Mouse (Mus musculus) kidney, adult 11 months (tissue): ENCODE data around the gene Ncam1.

Source experiments
- DNase-seq: peaks from one replicate; pipeline ENCODE4 v3.0.0; 2022

Ncam1 gene

DNA sequence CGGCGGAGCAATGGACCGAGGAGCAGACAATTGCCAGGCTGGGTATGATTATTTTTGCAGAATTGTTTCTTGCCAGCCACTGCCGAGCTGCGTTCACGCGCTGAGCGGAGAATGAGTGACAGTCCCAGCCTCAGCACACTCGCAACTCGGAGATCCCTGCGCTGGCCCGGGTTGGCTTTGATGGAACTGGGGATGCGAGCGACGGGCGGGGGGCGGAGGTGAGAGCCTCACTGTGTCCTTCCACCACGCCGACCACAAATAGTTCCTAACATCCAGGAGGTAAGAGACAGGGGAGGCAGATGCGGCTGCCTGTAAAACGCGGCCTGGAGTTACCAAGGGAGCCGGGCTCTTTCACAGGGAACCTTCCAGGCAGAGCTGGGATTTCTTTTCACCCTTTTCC lies at the start of gene Ncam1:
Gene Ncam1 (minus strand): TSS at position 120 of the 400 bp plus-strand sequence.
- peak; percentile 70 for DNase-seq

DNA sequence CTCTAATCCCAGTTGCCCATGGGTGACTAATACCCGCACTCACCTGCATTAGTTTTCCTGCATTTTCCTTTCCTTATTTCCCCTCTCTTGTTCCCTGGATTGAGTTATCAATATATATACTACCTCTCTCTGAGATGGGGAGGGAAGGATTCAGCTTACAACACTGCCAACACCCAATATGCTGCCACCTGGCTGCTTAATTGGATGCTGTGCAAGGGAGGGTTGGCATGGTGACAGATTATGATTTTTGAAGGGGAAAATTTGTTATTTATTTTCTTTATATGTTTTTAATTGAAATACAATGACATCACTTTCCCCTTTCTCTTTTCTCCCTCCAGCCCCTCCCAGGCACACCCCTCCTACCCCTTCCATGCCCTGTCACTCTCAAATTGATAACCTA lies 35.3 kb upstream of the Ncam1 start:
- no peak for DNase-seq

DNA sequence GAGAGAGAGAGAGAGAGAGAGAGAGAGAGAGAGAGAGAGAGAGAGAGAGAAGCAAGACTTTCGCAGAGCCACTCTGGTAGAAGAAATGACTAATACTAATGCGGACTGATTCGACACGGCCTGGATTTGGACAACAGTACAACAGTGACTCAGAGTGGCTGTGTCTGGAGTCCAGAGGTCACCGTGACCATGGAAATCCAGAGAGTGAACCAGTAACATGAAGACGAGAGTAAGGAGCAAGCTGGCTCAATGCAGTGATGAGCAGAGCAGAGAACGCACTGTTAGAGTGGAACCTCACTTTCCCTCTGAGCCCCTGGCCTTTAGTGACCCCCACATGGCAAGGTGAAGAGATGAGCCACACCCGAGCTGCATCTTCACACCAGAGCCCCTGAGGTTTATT lies 28.9 kb upstream of the Ncam1 start:
- no peak for DNase-seq

DNA sequence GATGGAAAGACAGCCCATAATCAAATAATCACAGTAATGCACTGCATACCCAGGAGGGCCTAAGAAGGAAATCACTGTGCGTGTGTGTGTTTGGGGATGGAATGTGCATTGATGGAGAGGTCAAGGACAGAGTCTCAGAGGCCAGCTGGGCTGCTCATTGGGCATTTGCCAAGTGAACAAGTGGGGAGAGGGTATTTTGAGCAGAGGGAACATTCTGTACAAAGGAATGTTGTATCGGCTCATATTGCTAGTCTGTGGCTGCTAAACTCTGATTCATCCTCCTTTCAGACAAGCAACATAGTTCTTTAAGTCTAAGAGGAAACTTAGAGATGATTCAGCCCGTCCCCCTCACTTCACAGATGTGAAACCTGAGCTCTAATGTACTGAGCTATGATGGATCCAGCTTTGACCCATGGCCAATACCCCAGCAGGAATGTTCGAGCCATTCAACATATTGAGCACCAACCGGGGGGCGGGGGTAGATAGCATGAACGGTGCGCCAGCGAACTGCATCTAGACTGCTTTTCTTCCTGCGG lies 17.5 kb upstream of the Ncam1 start:
- DNase-seq, result no peak

DNA sequence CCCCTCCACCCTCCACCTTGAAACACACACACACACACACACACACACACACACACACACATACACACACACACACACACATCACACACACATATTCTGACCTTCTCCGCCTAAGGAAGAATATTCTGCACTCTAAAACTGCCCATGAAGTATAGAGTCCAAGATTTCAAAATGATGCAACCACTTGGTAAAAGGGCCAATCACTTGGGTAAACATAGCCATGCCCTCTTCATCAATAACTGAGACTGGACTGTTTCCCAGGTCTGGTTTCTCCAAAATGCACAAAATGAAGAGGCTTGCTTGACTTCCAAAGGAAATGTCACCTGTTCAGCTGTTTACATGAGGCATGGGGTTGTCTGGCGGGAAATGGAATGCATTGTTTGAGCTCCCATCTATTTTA lies 15.7 kb upstream of the Ncam1 start:
- DNase-seq, result no peak

DNA sequence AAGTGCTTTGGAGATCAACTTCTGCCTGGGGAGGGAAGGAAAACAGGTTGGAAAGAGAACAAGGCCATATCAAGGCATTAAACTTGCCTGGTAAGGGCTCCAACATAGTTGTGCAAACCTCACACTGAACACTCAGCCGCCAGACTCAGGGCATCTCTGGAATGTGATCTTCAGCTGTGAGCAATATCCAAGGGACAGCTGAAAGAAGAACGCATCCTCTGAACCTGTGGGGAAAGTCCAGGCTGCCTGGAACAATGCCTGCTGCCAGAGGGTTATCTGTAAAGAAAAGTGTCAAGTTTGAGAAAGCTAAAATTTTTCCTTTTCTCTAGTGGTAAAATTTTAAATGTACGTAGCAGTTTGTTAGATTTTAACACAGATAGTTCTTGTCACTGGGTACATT lies 4.5 kb upstream of the Ncam1 start:
- DNase-seq, result peak; percentile 13

DNA sequence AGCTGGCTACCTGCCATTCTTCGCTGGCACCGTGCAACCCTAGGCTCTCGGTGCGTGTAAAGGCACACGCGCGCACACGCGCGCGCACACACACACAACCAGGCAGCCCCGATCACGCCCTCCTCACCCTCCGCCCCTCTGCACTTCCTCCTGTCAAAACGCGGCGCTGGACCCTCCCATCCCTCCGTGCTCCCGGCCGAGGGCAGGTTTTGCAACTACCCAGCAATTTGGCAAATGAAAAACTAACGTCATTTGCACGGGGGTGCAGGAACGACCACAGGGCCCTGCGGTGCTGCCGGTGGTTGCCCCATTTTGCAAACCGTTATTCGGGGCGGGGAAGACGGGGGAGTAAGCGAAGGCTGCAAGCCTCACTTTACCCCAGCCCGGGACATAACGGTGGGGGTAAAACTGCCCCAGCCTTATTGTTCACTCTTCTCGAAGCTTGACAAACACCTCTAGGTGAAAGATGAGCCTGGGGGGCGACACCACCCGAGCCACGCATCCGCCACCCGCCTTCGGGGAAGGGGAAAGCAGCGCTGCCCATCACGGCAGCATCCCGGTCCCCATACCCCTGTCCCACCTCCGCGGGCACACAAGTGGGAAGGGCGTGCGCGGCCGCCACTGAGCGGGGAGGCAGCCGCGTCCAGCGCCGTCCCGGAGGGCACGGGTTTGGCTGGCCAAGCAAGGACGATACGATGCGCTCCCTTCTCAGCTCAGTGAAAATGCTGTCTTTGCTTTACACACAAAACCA lies 729 bp downstream of the Ncam1 start:
- DNase-seq, result peak; percentile 14

DNA sequence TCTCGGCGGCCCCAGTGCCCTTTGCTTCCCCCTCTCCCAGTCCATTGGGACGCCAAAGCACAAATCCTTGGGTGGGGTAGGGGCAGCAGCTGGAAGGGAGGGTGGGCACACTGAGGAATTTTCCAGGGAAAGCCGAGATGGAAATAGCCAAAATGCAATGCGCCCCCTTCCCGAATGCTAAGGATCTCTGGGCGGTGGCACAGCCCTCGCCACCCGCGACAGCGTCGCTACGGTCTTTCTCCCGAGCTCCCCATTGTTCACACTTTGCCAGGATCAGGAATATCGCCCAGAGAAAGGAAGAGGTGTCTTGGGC lies 1.3 kb downstream of the Ncam1 start:
- DNase-seq, result no peak

DNA sequence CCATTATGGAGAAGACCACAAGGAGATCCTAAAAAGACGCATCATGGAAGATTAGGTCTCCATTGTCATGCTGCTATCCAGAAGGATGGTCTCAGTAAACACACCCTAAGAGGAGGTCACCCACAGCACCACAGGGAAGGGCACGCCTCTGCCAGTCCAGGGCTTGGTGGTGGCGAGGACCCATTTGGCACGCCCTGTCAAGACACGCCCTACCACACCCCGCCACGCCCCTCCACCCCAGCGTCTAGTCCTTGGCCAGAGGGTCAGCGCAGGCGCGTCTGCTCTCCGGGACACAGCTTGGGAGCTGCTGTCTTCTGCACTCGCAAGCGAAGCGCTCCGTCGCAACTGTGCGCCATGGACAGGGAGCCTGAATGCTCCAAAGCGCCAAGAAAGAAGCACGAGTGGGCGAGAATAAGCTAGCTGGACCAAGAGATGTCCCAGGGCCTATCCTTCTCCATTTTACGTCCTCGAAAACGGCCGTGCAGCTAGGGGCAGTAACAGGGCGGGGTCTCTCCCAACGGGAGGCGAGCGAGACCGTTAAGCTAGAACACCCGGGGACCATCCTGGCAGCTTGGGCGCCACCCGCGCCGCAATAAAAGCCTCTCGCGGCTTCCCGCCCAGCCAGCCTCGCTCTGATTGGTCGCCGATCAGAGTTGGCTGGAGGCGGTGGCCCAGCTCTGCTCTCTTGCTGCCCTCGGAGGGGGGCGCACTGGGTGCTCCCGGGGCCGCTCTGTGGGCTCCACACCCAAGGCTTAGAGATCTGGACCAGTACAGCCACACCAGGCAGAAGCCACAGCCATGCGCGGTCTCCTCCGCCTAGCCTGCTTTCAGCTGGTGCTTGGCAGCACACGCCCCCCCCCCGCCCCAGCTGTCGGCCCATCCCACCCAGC lies 1.9 kb downstream of the Ncam1 start:
- peak; percentile 14 for DNase-seq

DNA sequence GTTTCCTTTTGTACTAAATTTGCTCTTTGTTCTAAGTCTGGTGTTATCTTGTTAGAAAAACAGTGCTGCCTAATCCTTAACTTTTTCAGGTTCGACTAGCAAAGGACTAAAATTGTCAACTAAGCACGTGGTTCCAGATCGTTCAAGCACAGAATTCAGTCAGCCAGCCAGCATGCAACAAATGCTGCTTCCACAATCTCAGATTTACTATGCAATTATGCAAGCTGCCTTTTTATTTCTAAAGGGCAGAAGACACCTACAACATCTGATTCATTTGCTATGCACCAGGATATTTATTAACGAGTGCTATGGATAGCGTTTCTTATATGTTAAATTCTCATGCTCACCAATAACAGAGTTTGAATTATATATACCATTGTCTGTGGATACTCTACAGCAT lies 2.8 kb downstream of the Ncam1 start:
- no peak for DNase-seq

DNA sequence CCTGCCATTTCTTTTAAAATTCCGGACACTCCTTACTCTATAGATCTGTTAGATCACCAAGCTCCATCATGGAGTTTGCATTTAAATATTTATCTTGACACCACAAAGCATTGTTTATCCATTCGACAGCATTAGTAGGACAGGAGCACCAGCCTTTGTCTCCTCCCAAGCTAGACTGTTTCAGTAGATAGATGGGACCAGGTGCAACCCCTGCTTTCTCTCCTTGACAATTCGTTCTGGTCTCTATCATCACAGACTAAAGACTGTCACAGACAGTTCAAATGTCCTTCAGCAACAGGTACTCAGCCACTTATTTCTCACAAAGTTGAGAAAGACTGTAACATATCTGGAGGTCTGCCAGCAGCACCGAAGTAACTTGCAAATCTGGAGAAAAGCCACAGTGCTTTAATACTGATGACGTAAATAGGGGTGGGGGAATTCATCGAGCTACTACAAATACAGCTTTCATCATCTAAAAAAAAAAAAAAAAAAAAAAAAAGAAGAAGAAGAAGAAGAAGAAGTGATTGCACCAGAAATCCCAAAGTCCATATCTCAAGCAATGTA lies 4.7 kb downstream of the Ncam1 start:
- no peak for DNase-seq

DNA sequence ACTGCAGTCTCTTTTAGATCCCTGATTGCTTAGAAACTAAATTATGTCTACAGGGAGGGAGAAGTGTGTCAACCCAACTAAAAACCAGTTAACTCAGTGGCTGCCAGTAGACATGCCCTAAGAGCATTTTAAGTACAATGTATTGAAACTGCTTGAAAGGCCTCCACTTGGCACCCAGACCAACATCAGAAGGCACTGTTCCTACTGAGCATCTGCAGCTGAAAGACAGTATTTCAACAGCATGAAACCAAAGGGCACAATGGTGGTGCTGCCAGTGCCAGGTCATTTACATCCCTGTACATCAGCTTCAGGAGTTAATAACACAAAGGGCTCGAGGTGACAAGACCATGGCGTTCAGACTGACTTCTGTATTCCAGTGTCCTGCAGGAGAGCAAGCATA lies 5.5 kb downstream of the Ncam1 start:
- DNase-seq, result no peak

DNA sequence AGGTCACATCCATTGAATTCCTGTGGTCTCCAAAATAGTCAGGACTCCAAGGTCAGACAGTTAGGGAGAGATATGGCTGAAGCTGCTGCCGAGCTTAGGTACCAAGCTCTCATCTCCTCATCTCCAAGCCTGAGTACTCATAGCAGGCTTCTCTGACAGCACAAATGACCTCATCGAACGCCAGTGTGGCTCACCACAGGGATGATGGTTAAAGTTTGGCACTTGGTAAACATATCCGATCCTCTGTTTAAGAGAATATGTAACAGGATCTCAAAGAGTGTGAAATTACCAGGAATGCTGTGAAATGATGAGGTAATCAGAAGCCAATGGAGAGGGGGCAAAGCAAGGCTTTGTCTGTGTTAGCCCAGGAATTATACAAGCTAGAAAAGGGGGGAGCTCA lies 6.1 kb downstream of the Ncam1 start:
- DNase-seq, result no peak

DNA sequence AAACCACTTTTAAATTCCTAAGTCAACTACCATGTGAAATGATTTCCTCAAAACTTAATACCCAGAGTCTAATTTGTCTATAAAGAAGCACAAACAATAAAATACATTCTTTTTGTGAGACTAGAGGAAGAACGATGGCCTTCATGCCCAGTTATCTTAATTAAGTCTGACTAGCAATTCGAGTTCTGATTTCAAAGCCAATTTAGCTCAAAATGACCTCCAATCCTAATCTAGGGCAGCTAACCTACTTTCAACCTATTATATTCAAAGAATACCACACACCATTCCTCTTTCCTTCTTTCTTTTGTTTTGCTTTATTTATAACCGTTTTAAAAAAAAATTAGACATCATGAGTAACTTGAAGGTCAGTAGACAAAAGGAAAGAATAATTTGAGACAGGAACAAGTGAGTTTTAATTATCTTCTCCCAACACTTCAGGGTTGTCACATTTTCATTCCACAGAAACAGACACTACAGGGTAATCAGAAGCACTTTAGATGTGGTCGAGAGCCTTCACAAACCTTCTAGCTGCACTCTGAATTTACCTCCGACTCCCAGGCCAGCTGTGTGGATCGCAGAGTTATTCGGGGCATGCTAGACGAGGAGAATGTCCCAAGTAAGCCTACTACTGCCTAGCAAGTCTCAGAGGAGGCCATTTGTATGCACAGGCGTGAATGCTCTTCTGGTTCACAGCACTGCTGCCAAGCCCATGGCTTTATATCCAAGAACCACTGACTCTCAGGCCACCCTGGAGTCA lies 17.5 kb downstream of the Ncam1 start:
- no peak for DNase-seq

DNA sequence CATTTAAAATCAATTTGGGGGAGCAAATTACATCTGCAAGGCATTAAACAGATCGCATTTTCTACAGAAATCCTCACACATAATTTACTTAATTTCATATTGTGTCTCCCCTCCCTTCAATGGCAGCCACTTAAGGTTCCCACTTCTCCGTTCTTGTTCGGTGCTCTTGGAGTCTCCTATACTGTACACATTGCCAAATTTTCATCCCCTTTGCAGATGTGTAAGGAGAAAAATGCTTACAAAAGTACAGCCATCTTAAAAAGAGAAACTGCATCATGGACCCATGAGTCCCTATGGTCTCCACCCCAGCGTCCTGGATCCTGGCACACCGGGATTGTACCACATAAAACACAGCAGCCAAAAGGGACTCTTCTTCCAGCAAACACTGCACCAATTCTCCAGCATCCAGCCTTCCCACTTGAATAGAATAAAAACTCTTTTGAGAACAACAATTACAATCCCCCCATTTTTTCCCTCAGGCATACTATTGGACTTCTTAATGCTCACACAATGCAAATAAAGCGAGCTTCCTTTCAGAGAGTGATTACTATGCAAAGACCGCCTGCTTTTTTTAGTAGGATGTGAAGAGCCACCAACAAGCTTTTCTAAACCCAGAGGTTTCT lies 21.6 kb downstream of the Ncam1 start:
- DNase-seq, result no peak

DNA sequence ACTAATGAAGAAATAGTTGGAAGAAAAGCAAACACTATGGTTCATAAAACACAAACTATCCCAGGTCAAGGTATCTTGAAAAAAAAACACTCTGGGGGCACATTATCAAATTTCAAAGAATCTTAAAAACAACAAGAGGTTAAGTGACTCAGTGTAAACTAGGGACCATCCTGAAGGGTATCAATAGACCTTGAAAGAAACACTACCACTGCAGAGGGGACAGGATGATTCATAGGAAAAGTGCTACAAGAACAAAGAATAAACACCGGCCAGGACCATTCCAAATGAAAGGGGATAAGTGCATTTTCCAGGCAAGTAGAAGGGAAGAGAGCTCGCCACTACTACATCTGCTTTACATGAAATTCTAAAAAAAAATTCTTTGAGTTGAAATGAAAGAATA lies 32.1 kb downstream of the Ncam1 start:
- DNase-seq, result no peak

DNA sequence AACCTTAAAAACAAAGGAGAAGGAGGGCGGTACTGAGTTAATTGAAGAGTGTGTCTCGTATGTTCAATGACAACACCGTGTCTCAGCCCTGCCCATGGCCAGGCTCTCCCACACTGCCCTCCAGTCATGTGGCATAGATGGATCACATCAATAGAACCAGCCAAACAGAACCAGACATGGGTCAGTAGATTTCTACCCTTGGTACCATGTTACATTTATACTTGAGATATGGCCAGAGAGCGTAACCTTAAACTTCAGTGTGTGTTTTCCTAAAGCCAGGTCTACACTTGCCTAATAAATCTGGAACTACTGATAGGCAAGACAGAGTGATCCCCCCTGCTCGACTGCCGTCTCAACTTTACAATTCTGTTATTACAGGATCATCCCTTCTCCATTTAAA lies 38.2 kb downstream of the Ncam1 start:
- no peak for DNase-seq

DNA sequence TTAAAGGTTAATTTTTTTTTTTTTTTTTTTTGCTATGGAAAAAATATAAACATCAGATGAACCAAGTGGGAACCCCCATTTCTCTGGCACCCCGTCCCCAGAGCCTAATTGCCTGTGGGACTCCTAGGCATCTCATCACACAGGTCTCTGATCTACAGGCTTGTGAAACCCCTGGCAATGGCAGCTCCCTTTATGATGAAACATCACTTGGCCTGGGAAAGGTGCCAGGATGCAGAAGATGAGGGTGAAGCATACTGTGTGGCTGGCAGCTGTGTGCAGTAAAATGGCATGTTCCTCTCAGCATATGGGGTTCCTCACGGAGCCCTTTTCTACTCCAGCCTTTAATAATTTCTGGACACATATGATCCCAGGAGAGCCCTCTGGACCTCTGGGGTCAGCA lies 40.3 kb downstream of the Ncam1 start:
- DNase-seq, result no peak

DNA sequence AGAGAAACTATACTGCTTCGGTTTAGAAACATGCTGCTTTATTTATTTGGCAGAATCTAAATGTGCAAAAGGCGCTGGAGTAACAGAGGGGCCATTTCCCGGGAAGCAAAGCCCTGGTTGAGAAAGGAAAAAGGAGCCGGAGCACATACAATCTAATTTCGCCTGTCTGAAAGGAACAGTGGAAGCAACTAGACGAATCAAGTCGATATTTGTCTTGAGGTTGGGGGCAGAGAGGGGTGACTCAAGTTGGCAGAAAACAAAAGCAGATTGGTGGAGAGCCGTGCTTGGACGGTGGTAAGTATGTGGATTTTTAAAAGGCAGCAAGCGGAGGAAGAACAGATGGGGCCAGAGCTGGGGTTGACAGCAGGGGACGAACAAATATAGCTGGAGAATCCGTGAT lies 40.7 kb downstream of the Ncam1 start:
- no peak for DNase-seq

DNA sequence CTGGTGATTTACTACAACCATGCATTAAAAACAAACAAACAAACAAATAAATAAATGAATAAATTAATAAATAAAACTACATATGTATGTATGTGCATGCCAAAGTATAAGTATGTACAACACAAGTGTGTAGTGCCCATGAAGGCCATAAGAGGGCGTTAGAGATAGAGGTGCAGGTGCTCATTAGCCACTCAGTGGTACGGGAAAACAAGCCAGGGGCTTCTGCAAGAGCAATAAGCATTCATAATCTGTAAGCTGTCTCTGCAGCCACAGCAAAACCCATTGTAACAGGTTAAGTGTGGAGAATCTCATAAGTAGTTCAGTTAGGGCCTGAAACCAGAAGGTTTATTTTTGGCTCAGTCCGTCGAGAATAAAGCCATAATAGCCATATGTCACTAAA lies 41.1 kb downstream of the Ncam1 start:
- no peak for DNase-seq

DNA sequence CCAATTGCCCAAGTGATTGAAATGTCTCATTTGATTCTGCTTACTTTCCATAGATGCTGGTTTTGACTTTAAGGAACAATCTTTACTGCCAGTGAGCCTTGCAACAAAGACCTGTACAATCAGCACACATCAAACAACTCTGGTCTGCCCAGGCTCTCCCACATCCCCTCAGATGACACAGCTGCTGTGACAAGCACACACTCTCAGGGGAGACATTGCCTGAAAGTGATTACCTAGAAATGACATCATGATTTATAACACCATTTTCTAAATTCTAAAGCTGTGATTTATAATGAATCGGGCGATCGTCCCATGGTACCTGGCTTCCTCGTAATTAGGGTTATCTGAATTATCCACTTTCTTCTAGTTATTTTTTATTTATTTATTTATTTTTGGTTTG lies 42.0 kb downstream of the Ncam1 start:
- DNase-seq, result no peak

DNA sequence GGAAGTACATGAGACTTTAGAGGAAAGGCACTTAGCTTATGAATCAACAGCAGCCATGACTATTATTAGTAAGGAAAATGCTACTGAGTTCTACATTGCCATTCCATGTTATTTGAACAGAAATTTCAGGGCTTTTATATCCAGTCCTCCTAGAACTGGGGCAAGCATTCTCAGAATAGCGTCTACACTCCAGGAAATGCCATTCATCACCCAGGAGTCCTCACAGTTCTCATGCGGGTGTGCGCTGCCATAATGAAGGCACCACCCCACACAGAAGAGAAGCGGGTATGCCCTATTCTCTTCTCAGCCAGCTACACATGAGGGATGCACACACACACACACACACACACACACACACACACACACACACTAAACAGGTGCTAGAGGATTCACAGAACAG lies 43.5 kb downstream of the Ncam1 start:
- no peak for DNase-seq

DNA sequence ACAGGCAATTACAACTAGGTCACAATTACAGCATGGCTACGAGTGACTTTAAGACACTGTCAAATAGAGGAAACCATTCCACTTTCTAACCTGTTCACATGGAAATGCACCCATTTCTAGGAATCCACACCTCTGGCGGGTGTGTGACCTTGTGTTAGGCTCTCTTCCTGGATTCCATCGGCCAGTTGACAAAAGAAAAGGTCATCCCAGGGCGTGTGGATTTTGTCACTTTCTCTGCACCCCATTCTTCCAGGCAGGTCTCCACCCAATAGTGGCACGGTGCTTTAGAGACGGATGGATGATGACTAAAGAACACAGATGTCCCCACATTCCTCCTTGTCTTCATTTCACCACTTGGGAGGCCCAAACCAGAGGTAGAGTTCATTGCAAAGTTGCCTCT lies 47.3 kb downstream of the Ncam1 start:
- DNase-seq, result no peak
